Mouse (Mus musculus) urinary bladder, postnatal 14 days (tissue): ENCODE measurements around the gene Tti1.
A peak's percentile ranks its signal among the peaks of the same experiment; 100 is the strongest.
"Not testable (repeated sequence)": the region's sequence is repeated elsewhere in the genome, so short reads cannot be mapped to it uniquely, and the experiment has no call there.

ENCODE experiments used
- DNase-seq: peaks from one replicate; pipeline ENCODE4 v3.0.0; 2021; ENCODE audit warnings: low spot score

The Tti1 gene

GRCm38 (mm10) chr2:158028354-158028863 is at the start of gene Tti1, which contains the start of gene Rprd1b:
Tti1 (minus strand) TSS chr2:158028433.
Rprd1b (plus strand) TSS chr2:158028497.
- DNase-seq, result peak; percentile 94

- no peak for DNase-seq
Measured at GRCm38 (mm10) chr2:158077981-158078380, 49.7 kb upstream of the Tti1 start.

GRCm38 (mm10) chr2:158076690-158077089 is 48.5 kb upstream of the Tti1 start:
- DNase-seq, result no peak

GRCm38 (mm10) chr2:158074835-158075234 is 46.6 kb upstream of the Tti1 start:
- no peak for DNase-seq

- no peak for DNase-seq
Measured at GRCm38 (mm10) chr2:158071633-158071995, 43.4 kb upstream of the Tti1 start.

GRCm38 (mm10) chr2:158070885-158071632 is 42.8 kb upstream of the Tti1 start:
- DNase-seq, result peak; percentile 69

GRCm38 (mm10) chr2:158068444-158068971 is 40.3 kb upstream of the Tti1 start:
- DNase-seq, result no peak

- DNase-seq, result no peak
Measured at GRCm38 (mm10) chr2:158067260-158067824, 39.1 kb upstream of the Tti1 start.

GRCm38 (mm10) chr2:158066456-158066855 is 38.2 kb upstream of the Tti1 start:
- no peak for DNase-seq

GRCm38 (mm10) chr2:158065064-158065463 is 36.8 kb upstream of the Tti1 start:
- DNase-seq, result no peak

GRCm38 (mm10) chr2:158064571-158065048 is 36.4 kb upstream of the Tti1 start:
- DNase-seq, result no peak

- DNase-seq, result no peak
Measured at GRCm38 (mm10) chr2:158063036-158063435, 34.8 kb upstream of the Tti1 start.

- DNase-seq, result no peak
Measured at GRCm38 (mm10) chr2:158059666-158060105, 31.5 kb upstream of the Tti1 start.

GRCm38 (mm10) chr2:158058534-158058933 is 30.3 kb upstream of the Tti1 start:
- DNase-seq, result peak; percentile 31

- DNase-seq, result no peak
Measured at GRCm38 (mm10) chr2:158057030-158057429, 28.8 kb upstream of the Tti1 start.

GRCm38 (mm10) chr2:158055383-158055782 is 27.1 kb upstream of the Tti1 start:
- not testable (repeated sequence) for DNase-seq

- DNase-seq, result no peak
Measured at GRCm38 (mm10) chr2:158054596-158054995, 26.4 kb upstream of the Tti1 start.

GRCm38 (mm10) chr2:158050116-158050515 is 21.9 kb upstream of the Tti1 start:
- DNase-seq, result no peak

- DNase-seq, result no peak
Measured at GRCm38 (mm10) chr2:158048718-158049117, 20.5 kb upstream of the Tti1 start.

- DNase-seq, result peak; percentile 67
Measured at GRCm38 (mm10) chr2:158047903-158048302, 19.7 kb upstream of the Tti1 start.

- DNase-seq, result no peak
Measured at GRCm38 (mm10) chr2:158046186-158046585, 18.0 kb upstream of the Tti1 start.

- no peak for DNase-seq
Measured at GRCm38 (mm10) chr2:158043504-158043903, 15.3 kb upstream of the Tti1 start.

GRCm38 (mm10) chr2:158040396-158040795 is 12.2 kb upstream of the Tti1 start:
- DNase-seq, result no peak
